Mouse (Mus musculus): ENCODE measurements around the gene Tnfrsf13b.

- no peak for TF ChIP-seq CTCF (IDR thresholded peaks at IDR 0.05; ENCODE audit: low read depth)
- no peak for TF ChIP-seq EP300 (optimal IDR thresholded peaks at IDR 0.05)
These were observed 19.0 kb downstream of the Tnfrsf13b start for GRCm38 (mm10) chr11:61145551-61145950.

All from stomach, postnatal 0 days (tissue).